Mouse (Mus musculus): ENCODE results near the gene Arap2. TPM values are rescaled to one million over a fixed set of nuclear protein-coding genes. Genes with fewer than 3 reads are reported as not detected.

Arap2 gene
- total RNA-seq (2023): 100 to 1,000 TPM; 137 to 138 TPM

GRCm38 (mm10) chr5:62765784-62766701, at the start of gene Arap2:
Gene Arap2 (minus strand): TSS chr5:62766159.

GRCm38 (mm10) chr5:62813402-62814071, 47.6 kb upstream of the Arap2 start, which contains the start of gene Dthd1:
Gene Dthd1 (plus strand): TSS chr5:62813823.

Other genes with a start within 250 kb of the Arap2 start
- gene Dthd1, start 47.7 kb upstream of the Arap2 start, total RNA-seq (2023): not detected

Measured in T-cell, adult 66 days (primary cell).